Mouse (Mus musculus) central nervous system, embryonic 14 days (tissue): ENCODE data around the gene Rd3l. TPM values are rescaled to one million over a fixed set of nuclear protein-coding genes. Genes with fewer than 3 reads are reported as not detected.

Source experiments
- polyA plus RNA-seq: library from polyadenylated mRNA; depleted of rRNA; stranded (reverse); fragments of >200 nt; gene quantifications from 2 replicates; pipeline ENCODE4 v1.2.3, GENCODE M21; 2012; rRNA removed

The Rd3l gene
- not detected in 2 replicates for polyA plus RNA-seq

GRCm38 (mm10) chr12:111980887-111981367 is at the start of gene Rd3l:
Gene Rd3l (minus strand): TSS chr12:111981317.

GRCm38 (mm10) chr12:111971231-111971686 is 9.9 kb downstream of the Rd3l start, which contains the start of gene Tdrd9:
Gene Tdrd9 (plus strand): TSS chr12:111971559.

GRCm38 (mm10) chr12:111966683-111967173 is 14.4 kb downstream of the Rd3l start, which contains the start of gene Atp5mpl:
Gene Atp5mpl (minus strand): TSS chr12:111966977.

Other genes with a start within 250 kb of the Rd3l start
- 610 TPM in 2 replicates for gene Klc1, start 222.5 kb downstream of the Rd3l start, polyA plus RNA-seq
- 9.4 and 11.8 TPM in 2 replicates for gene Xrcc3, start 167.4 kb downstream of the Rd3l start, polyA plus RNA-seq
- 33.6 and 45.1 TPM in 2 replicates for gene Zfyve21, start 167.1 kb downstream of the Rd3l start, polyA plus RNA-seq
- gene Ppp1r13b, start 73.2 kb downstream of the Rd3l start, polyA plus RNA-seq: 21.7 and 25.5 TPM in 2 replicates
- 265 and 268 TPM in 2 replicates for gene Atp5mpl, start 14.3 kb downstream of the Rd3l start, polyA plus RNA-seq
- 0.52 and 0.80 TPM in 2 replicates for gene Tdrd9, start 9.8 kb downstream of the Rd3l start, polyA plus RNA-seq
- 0.98 and 2.2 TPM in 2 replicates for gene Aspg, start 125.4 kb upstream of the Rd3l start, polyA plus RNA-seq
- gene Kif26a, start 164.9 kb upstream of the Rd3l start, polyA plus RNA-seq: 26.9 and 36.5 TPM in 2 replicates